Mouse (Mus musculus) midbrain, embryonic 11.5 days (tissue): ENCODE measurements at regions not wholly inside any gene's neighbourhood (a gene's known extent, or its start where the extent isn't known, plus 50 kb on each side); places are given as distances from the start of the nearest gene placed in this dataset.

Source experiments
- ATAC-seq: fragments of 200-750 bp; cut with Nextera tagmentation; 2 replicates; pipeline ENCODE4 v1.8.0; 2017; ENCODE audit warnings: moderate TSS enrichment, moderate library complexity; ENCODE audit not compliant: low FRiP score
- DNase-seq: peaks from one replicate; pipeline ENCODE4 v3.0.0; 2015; ENCODE audit warnings: low spot score; ENCODE audit errors: missing footprints
- H3K27ac ChIP-seq: fragments of 300-500 bp; sonication (generic); 2 replicates; pipeline ENCODE4 v1.5.1; 2014; ENCODE audit warnings: low read depth, low read length
- H3K27me3 ChIP-seq: fragments of 300-500 bp; sonication (generic); 2 replicates; pipeline ENCODE4 v1.6.1; 2014; ENCODE audit warnings: mild to moderate bottlenecking, low read length, moderate library complexity, mixed read lengths; ENCODE audit not compliant: control insufficient read depth, insufficient read depth
- H3K36me3 ChIP-seq: fragments of 300-500 bp; sonication (generic); 2 replicates; pipeline ENCODE4 v1.6.1; 2014; ENCODE audit warnings: mild to moderate bottlenecking, low read length, moderate library complexity, mixed read lengths; ENCODE audit not compliant: control insufficient read depth, insufficient read depth
- H3K4me1 ChIP-seq: fragments of 300-500 bp; sonication (generic); 2 replicates; pipeline ENCODE4 v1.6.1; 2014; ENCODE audit warnings: low read length; ENCODE audit not compliant: control insufficient read depth, insufficient read depth
- H3K4me2 ChIP-seq: fragments of 300-500 bp; sonication (generic); 2 replicates; pipeline ENCODE4 v1.6.1; 2014; ENCODE audit warnings: mild to moderate bottlenecking, moderate library complexity
- H3K4me3 ChIP-seq: fragments of 300-500 bp; sonication (generic); 2 replicates; pipeline ENCODE4 v1.5.1; 2014; ENCODE audit warnings: low read depth, low read length
- H3K9ac ChIP-seq: fragments of 300-500 bp; sonication (generic); 2 replicates; pipeline ENCODE4 v1.6.1; 2014; ENCODE audit warnings: low read length
- H3K9me3 ChIP-seq: fragments of 300-500 bp; sonication (generic); 2 replicates; pipeline ENCODE4 v1.6.1; 2016; ENCODE audit warnings: low read length; ENCODE audit not compliant: control insufficient read depth
- WGBS: fragments of 180-500 bp; shearing (Covaris S2); extraction: QIAGEN DNeasy Blood & Tissue Kit; methylation state at CpG from one replicate; pipeline ENCODE4 v1.1.7; 2014; 5-methylcytosine and 5-hydroxymethylcytosine counted together

GRCm38 (mm10) chr7:74628799-74629468 is 74.4 kb upstream of the Slco3a1 start:
- DNase-seq (no peak), ATAC-seq (no peak)
- no peaks in the 10 kb centered on the region for H3K9me3 ChIP-seq
- H3K4me1 ChIP-seq, result no peaks in the 10 kb centered on the region
- H3K4me3 ChIP-seq, result no peak overlapping the region
- WGBS, result 90% methylated on average over 6 of the region's 6 CpGs
- no peak overlapping the region for H3K9ac ChIP-seq
- H3K36me3 ChIP-seq, result no peaks in the 10 kb centered on the region
- no peaks in the 10 kb centered on the region for H3K27me3 ChIP-seq
- no peak overlapping the region for H3K4me2 ChIP-seq
- no peak overlapping the region for H3K27ac ChIP-seq
